Mouse (Mus musculus): ENCODE results near the gene Brix1. TPM values are rescaled to one million over a fixed set of nuclear protein-coding genes. Genes with fewer than 3 reads are reported as not detected.
A peak's percentile ranks its signal among the peaks of the same experiment; 100 is the strongest.
"Not testable (repeated sequence)": the region's sequence is repeated elsewhere in the genome, so short reads cannot be mapped to it uniquely, and the experiment has no call there.

Gene Brix1
- total RNA-seq (2017): 15.8 to 23.5 TPM (median 20.3 TPM) in 3 replicates

DNA sequence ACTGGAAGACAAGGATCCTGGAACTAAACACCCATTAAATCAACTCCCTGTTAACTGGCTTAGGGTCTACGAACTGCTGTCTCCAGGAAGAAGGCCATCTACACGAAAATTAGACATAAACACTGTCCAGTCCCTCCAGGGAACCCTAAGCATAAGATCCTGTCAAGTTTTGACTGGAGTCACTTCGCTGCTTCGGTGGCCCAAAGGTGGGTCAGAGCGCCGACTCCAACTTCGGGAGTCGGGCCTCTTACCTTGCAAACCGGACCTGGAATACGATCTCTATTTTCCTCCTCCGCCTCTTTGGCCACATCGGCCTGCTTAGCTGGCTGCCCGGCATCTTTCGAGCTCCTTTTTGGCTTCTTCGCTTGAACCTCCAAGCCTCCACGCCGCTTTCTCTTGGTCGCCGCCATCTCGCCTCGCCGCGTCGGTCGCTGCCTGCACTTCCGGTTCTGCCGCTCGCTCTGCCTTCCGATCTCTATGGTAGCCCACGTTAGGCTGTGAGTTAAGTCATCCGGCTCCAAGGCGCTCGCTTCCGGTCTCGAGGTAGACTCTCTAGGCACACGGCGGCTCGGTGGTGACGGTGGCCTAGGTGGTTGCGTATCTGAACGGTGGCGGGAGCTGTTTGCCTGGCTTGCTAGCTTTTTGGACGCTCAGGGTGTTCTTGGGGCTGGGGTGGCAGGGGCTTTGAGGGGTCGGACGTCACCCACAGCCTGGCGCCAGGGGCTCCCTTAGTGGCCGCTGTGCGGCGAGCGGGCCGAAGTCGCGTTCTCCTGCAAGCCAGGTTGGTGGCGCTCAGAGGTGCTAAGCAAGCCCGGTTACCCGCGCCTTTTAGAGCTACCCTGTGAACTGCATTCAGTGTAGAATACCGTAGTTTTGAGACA is at the start of gene Brix1, which contains the start of gene Rad1:
Brix1 (minus strand) TSS at position 464 of the 881 bp plus-strand sequence.
Rad1 (plus strand) TSS at position 535 of the 881 bp plus-strand sequence.
- peak; percentile 100 for ATAC-seq (replicated peaks; ENCODE audit: insufficient number of reproducible peaks, low FRiP score, low TSS enrichment, poor library complexity, severe bottlenecking)

DNA sequence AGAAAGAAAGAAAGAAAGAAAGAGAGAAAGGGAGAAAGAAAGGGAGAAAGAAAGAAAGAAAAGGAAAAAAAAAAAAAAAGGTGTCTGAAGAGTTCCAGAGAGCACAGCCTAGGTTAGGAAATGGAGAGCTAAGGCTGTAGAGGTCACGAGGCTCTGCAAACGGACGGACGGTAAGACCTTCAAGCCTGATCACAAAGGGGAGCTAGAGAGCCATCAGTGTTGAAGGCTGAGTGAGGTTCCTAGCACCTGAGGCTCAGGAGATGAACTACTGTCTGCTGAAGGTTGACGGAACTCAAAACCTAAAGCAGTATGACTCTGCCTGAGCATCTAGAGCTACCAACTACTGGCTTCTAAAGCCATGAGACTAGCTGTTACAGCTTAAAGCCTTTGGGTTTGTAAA is 48.8 kb upstream of the Brix1 start:
- ATAC-seq (replicated peaks; ENCODE audit: insufficient number of reproducible peaks, low FRiP score, low TSS enrichment, poor library complexity, severe bottlenecking): no peak

DNA sequence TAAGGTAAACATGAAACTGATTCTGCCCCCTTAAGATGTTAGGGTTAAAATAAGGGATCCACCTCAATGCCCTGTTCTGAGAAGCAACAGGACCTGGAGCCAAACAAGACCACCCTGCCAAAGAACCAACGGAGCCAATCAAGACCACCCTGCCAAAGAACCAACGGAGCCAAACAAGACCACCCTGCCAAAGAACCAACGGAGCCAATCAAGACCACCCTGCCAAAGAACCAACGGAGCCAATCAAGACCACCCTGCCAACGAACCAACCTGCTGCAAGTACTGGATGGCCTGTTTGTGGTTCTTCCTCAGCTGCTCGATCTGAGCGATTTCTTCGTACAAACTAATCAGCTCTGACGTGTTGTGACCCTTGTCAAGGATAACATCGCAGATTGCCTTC is 47.6 kb upstream of the Brix1 start:
- not testable (repeated sequence) for ATAC-seq (replicated peaks; ENCODE audit: insufficient number of reproducible peaks, low FRiP score, low TSS enrichment, poor library complexity, severe bottlenecking)

DNA sequence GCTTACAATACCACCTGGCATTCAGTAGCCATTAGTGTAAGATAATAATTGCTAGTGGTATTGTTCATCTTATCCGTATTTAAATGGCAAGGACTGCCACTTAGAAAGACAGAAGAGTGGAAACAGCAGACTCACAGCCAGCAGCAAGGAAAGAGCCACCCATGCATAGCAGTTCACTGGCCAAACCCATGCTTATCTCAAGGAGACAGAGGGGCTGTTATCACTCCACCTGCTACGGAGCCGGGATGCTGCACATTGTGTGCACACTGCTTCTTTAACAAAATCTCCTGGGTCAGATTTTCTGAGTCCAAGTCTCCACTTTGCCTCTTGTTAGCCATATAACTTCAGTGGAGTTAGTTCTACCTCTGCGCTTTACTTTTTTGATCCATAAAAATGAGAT is 45.6 kb upstream of the Brix1 start:
- no peak for ATAC-seq (replicated peaks; ENCODE audit: insufficient number of reproducible peaks, low FRiP score, low TSS enrichment, poor library complexity, severe bottlenecking)

DNA sequence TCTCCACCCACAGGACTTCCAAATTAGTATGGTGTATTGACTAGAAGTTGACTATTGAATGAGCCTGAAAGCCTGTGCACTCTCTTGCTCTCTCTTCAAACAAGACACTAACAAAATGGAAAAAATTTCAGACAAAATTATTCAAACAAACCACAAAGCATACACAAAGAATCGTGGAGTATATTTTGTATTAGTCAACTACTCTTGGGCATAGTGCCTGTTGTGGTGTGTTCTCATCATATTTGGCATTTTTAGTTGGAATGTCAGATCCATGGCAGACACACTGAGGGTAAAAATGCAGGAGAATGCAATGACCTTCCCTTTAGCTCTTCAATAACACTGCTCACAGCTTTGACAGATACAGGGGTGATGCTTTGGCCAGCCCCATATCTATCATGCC is 40.1 kb upstream of the Brix1 start:
- ATAC-seq (replicated peaks; ENCODE audit: insufficient number of reproducible peaks, low FRiP score, low TSS enrichment, poor library complexity, severe bottlenecking): no peak

DNA sequence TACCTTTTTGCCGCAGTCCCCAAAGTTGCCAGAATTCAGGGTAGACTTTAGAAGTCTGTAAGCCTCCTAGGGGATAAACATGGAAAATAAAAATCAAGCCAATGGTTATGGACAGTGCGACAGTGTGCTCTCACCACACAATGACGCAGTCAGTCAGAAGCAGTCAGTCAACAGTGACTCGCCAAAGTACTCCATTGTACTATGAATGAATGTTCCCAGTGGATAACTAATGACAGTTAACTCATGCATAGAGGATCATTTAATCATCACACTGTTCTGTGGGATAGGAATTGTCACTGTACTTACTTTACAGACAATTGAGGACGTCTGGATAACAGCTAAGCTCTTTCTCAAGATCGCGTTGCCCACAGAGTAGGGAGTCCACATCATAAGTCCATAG is 29.4 kb upstream of the Brix1 start:
- ATAC-seq (replicated peaks; ENCODE audit: insufficient number of reproducible peaks, low FRiP score, low TSS enrichment, poor library complexity, severe bottlenecking): no peak

DNA sequence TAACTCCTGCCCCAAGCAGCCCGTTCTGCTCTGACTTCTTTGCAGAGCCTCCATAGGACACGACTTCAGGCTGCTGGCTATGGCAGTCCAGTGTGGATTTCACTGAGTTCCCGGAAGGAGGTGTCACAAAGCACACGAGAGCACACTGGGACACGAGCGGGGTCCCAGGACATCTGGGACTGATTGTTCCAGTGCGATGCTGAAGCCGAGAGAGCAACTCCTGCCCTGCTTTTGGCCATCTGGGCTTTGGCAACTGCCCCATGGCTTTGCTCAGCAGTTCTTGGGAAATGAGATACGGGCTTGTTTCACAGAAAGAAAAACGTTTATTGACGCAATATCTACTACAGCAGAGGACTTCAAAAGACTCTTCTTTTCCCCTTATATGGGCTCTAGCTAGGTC is 20.4 kb upstream of the Brix1 start:
- ATAC-seq (replicated peaks; ENCODE audit: insufficient number of reproducible peaks, low FRiP score, low TSS enrichment, poor library complexity, severe bottlenecking): no peak

DNA sequence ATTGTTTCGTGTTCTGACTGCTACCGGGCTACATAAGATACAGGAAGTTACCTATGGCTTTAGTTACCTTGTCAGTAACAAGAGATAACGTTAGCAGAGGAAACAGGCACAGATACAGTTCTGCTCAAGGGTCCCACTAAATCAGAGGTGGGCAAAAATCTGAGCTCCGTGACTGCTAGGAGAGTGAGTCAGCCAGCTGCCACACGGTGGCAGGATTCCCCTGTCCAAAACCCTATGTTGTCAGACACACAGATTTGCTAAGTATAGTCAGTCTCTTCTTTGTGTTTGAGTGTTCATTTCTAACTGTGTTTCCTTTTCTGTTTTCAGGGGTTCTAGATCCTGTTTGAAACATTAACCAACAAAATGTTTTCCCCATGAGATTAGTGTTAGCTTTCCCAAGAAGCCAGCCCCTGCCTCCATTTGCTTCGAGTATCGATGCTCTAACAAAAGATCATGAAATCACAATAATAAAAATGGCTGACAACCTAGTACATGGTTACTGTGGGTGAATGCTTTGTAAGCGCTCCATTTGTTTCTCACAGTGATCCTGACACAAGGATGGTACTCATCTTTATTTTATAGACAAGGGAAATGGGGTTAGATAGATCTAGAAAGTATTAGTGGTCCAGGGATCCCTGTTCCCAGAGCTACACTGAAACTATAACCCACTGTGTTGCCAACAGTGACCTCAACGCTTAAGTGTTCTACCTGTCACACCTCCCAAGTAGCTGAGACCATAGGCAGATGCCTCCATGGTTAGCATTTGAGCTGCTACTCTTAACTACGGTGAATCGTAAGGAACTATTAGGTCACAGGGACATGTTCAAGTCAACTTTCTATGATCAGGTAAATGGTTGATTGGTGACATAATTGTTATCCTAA is 15.3 kb upstream of the Brix1 start:
- ATAC-seq (replicated peaks; ENCODE audit: insufficient number of reproducible peaks, low FRiP score, low TSS enrichment, poor library complexity, severe bottlenecking): no peak

DNA sequence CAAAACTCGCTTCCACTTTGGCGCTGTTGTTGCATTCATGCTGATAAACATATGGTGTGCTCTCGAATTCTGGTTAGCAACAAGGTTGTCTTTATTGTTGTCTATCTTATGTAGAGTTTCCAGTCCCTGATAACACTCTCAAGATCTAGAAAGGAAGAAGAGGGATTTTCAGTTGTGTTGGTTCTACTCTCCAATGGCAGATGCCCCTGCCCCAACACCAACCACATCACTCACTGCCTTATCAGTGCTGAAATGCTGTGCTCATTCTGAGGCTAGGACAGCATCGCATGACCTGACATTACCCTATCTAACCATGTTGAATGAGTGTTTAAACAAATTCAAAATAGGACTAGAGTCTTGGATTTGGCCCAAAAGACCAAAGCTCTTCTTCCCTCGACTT is 14.3 kb upstream of the Brix1 start:
- ATAC-seq (replicated peaks; ENCODE audit: insufficient number of reproducible peaks, low FRiP score, low TSS enrichment, poor library complexity, severe bottlenecking): no peak

DNA sequence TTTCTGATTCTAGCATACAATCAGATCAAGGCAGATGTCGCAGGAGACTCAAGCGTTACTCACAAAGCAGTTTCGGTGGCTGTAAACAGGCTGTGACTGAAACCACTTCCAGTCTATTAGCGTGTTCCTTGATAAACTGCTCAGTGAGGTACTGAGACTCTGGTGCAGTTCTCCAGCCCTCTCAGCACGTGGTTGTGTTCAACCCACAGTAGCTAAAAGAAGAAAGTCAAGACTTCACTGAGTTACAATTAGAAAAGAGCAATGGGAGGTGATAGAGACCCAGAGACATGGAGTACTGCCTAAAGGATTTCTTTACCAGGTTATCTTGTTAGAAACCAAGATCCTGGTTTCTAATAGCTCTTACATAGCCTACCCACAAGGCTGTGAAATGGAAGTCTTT is 13.8 kb upstream of the Brix1 start:
- no peak for ATAC-seq (replicated peaks; ENCODE audit: insufficient number of reproducible peaks, low FRiP score, low TSS enrichment, poor library complexity, severe bottlenecking)

DNA sequence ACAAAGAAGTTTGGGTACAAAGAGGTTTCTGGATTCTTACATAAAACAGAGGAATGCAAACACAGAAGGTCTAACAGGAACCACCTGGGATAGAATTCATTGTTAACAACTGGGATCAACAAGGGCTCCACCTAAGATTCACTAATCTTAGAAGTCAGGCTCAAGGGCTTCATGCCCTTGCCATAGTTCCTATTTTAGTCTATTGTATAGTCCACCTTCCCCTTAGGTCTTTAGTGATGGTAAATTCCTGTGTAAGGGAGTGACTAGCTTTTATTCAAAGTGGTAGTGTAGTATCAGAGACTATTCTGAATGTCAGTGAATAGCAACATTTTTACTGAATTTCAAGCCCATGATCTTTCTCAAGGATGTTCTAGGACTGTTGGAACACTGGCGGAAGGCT is 10.9 kb upstream of the Brix1 start:
- ATAC-seq (replicated peaks; ENCODE audit: insufficient number of reproducible peaks, low FRiP score, low TSS enrichment, poor library complexity, severe bottlenecking): not testable (repeated sequence)

DNA sequence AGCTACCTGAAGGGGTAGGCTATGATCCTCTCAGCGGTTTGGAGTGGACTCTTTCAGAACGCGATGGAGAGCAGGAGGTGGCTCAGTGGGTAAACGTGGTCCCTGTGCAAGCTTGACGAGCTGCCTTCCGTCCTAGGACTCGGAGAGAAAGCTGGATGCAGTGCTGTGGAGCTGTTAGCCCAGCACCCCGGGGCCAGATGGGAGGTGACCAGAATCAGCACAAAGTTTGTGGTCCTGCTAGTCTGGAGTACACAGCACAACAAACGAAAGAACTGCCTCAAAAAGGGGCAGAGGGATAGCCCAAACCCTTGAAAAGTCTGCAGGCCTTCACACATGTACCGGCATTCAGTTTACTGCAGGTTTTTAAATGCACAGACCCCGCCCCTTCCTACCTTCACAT is 10.2 kb upstream of the Brix1 start:
- no peak for ATAC-seq (replicated peaks; ENCODE audit: insufficient number of reproducible peaks, low FRiP score, low TSS enrichment, poor library complexity, severe bottlenecking)

DNA sequence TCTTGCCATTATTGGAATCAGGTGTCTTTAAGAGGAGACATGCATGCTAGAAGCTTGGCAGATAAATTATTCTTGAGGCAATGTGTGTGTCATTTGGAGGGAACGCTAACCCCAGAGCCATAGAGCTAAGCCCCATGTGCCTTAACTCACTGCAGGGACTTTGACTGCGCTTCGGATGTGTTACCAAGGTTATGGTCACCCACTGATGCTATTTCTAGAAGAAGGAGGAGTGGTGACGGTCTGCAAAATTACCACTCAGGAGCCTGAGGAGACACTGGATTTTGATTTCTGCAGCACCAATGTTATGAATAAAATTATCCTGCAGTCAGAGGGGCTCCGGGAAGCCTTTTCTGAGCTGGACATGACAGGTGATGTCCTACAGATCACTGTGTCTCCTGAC is 4.4 kb upstream of the Brix1 start:
- ATAC-seq (replicated peaks; ENCODE audit: insufficient number of reproducible peaks, low FRiP score, low TSS enrichment, poor library complexity, severe bottlenecking): no peak

DNA sequence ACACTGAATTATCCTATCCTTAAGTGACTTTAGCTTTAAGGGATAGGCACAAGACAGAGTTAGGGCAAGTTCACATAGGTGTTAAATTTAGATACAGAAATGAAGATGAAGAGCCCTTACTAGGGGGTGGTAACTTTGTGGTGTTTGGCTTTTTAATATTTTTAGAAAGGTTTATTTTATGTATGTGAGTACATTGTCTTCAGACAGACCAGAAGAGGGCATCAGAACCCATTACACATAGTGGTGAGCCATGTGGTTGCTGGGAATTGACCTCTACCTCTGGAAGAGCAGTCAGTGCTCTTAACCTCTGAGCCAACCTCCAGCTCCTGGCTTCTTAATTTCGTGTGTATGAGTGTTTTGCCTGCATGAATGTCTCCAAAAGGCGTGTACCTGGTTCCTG is 1.5 kb upstream of the Brix1 start:
- ATAC-seq (replicated peaks; ENCODE audit: insufficient number of reproducible peaks, low FRiP score, low TSS enrichment, poor library complexity, severe bottlenecking): no peak

DNA sequence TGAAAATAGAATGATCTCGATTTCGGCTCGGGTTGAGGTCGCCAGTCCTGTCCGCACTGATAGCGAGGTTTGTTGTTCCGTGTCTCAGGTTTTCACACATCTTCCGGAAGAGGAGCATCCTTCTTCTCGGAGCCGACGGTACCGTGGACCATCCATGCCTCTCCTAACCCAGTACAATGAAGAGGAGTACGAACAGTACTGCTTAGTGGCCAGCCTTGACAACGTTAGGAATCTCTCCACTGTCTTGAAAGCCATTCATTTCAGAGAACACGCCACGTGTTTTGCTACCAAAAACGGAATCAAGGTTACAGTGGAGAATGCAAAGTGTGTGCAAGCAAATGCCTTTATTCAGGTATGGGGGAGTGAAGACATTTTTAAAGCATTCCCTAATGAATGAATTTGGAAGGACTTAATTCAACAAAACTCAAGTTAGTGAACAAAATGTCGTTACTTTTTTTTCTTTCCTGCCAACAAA is 655 bp upstream of the Brix1 start:
- no peak for ATAC-seq (replicated peaks; ENCODE audit: insufficient number of reproducible peaks, low FRiP score, low TSS enrichment, poor library complexity, severe bottlenecking)

DNA sequence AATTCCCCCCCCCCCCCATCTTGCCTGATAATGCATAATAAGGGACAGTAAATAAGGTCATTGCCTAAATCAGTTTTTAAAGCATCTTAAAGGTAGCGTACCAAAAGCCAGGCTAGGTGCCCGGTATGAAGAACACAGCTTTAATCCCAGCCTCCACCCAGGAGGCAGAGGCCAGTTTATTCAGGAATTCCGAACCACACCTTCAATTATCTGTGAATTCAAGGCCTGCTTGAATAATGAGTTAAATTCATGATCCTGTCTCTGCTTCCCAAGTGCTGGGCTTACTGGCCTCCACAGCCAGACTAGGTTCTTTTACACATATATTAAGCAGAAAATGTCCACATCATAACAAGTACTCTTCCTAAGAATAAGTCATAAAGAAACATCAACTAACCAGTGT is 14.8 kb downstream of the Brix1 start:
- ATAC-seq (replicated peaks; ENCODE audit: insufficient number of reproducible peaks, low FRiP score, low TSS enrichment, poor library complexity, severe bottlenecking): no peak

DNA sequence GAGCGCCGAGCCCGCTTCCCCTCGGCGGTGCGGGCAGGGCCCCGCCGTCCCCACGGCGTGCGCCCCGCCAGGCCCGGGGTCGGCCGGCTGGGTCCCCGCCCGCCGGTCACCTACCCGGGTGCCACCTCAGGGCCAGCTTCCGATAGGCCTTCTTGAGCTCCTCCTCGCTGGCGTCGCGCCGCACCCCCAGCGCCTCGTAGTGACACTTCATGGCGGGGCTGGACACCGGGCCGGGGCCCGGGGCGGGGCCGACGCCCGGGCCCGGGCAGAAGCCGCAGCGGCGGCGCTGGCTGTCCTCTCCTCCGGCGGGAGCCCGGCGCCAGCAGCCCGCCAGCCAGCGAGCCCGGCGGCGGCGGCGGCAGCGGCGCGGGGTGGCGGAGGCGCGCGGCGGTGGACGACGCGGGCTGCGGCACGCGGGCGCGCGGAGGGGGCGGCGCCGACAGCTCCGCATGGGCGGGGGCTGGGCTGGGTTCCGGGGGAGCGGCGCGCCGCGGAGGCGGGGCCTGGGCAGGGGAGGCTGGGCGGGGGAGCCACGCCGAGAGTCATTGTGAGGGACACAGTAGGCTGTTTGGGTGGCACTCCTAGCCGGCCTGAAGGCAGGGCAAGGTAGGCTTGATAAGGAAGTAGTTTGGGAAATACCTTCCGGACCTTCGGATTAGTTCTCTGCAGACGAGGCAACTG is 15.5 kb downstream of the Brix1 start, which contains the start of gene Dnajc21:
Dnajc21 (minus strand) TSS at position 366 of the 681 bp plus-strand sequence.
- ATAC-seq (replicated peaks; ENCODE audit: insufficient number of reproducible peaks, low FRiP score, low TSS enrichment, poor library complexity, severe bottlenecking): peak; percentile 90

DNA sequence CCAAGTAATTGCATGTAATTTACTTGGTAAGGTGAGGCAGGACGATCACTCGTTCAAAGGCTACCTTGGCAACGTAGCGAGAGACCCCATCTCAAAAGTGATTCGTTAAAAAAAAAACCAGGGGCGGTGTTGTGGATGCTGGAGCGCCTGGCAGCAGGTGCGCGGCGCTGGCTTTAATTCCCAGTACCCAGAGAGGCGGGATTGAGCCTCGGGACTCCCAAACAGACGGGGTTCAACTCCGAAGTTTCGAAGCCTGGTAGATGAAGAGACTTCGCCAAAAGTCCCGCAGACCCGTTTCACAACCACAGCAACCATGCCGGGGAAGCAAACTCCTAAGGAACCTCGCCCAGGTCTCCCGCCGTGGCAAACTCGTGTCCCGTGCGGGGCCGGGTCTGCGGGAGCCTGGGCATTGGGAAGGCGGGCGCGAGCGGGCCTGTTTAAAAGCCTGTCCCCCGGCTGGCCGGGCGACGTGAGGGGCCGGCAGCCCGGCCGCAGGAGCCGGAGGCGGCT is 16.1 kb downstream of the Brix1 start:
- ATAC-seq (replicated peaks; ENCODE audit: insufficient number of reproducible peaks, low FRiP score, low TSS enrichment, poor library complexity, severe bottlenecking): no peak

DNA sequence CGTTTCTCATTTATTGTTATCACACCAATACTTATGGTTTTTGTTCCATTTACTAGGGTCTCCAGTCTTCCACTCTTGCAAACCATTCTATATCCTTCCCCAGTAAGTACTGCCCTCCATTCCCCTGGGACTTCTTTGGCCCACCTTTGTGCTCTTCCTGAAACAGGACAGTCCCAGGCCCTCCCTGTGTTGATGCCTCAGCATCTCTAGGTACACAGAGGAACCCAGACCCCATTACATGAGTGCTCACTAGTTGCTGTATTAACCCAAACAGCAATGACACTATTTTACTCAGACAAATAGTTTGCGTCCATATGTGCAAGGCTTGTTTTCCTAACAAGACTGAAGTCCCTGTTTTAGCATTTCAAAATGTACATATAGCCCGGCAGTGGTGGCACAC is 17.0 kb downstream of the Brix1 start:
- ATAC-seq (replicated peaks; ENCODE audit: insufficient number of reproducible peaks, low FRiP score, low TSS enrichment, poor library complexity, severe bottlenecking): no peak
